Mouse (Mus musculus) embryonic stem cell, embryonic (primary cell): ENCODE results near the gene Cyb5r2.

Experiments
- CTCF ChIA-PET, 4 experiments: fragments of 300-600 bp in 2 of 4; fragments of 350-600 bp in 2 of 4; sonication (Branson Sonifier 250); formaldehyde crosslinking; loops; one replicate each; lab custom pipeline; 2022; ENCODE audit warnings: inconsistent platforms in 2 of 4; lab: Charles Lee
- POLR2A ChIA-PET, 4 experiments: fragments of 300-600 bp in 2 of 4; fragments of 350-600 bp in 2 of 4; sonication (Branson Sonifier 250); formaldehyde crosslinking; loops; one replicate each; lab custom pipeline; 2022; ENCODE audit warnings: antibody characterized with exemption in 4 of 4, inconsistent platforms in 1 of 4; lab: Charles Lee

Gene Cyb5r2

GRCm38 (mm10) chr7:107757308-107758151, at the start of gene Cyb5r2:
Gene Cyb5r2, minus strand, starts transcription at chr7:107758032.
- ChIA-PET CTCF (interaction anchor here (0.5 to 3.4 kb wide), 16 partner anchors 8 to 163 kb away, joined by 3 to 45 read pairs (median 4); partner anchors contain the start of gene Ppfibp2 (in 1 of the 4)), POLR2A (interaction anchor here in 3 of 4 experiments (0.6 to 3.1 kb wide), 36 partner anchors 8 to 1003 kb away, joined by 3 to 36 read pairs (median 4); partner anchors contain the start of genes Rbmxl2 (in 2 of the 3), Ppfibp2 (in 1 of the 3) and Syt9 (in 1 of the 3))

- POLR2A ChIA-PET: no interaction called here
- CTCF ChIA-PET: interaction anchor here in 1 of 4 experiments (1.0 kb wide), 1 partner anchor 14 kb away, joined by 3 read pairs; no protein-coding TSS in a partner anchor
Measured at GRCm38 (mm10) chr7:107802138-107802537, 44.3 kb upstream of the Cyb5r2 start.

GRCm38 (mm10) chr7:107801108-107801507, 43.3 kb upstream of the Cyb5r2 start, which contains the start of gene Ovch2:
Gene Ovch2, minus strand, starts transcription at chr7:107801208.
- POLR2A ChIA-PET: no interaction called here
- CTCF ChIA-PET: no interaction called here

- CTCF ChIA-PET: no interaction called here
Measured at GRCm38 (mm10) chr7:107796500-107796899, 38.7 kb upstream of the Cyb5r2 start.

GRCm38 (mm10) chr7:107787977-107788620, 30.3 kb upstream of the Cyb5r2 start:
- ChIA-PET CTCF (interaction anchor here (0.8 to 2.5 kb wide), 20 partner anchors 9 to 262 kb away, joined by 3 to 52 read pairs (median 5); partner anchors contain the start of gene Cyb5r2 (in 3 of the 4)), POLR2A (interaction anchor here in 3 of 4 experiments (1.0 to 1.8 kb wide), 3 partner anchors 11 to 38 kb away, joined by 3 to 5 read pairs (median 5); partner anchors contain the start of gene Cyb5r2 (in 1 of the 3))

More at GRCm38 (mm10) chr7:107796500-107796899, 38.7 kb upstream of the Cyb5r2 start:
- POLR2A ChIA-PET: no interaction called here

GRCm38 (mm10) chr7:107779611-107780010, 21.8 kb upstream of the Cyb5r2 start:
- POLR2A ChIA-PET: interaction anchor here in 2 of 4 experiments (1.0 to 4.7 kb wide), 4 partner anchors 22 to 30 kb away, joined by 4 to 26 read pairs (median 5); partner anchors contain the start of gene Cyb5r2 (in 1 of the 2)
- CTCF ChIA-PET: interaction anchor here in 3 of 4 experiments (0.6 to 6.0 kb wide), 17 partner anchors 8 to 122 kb away, joined by 3 to 61 read pairs (median 6); partner anchors contain the start of gene Cyb5r2 (in 1 of the 3)

GRCm38 (mm10) chr7:107778216-107778615, 20.4 kb upstream of the Cyb5r2 start:
- POLR2A ChIA-PET: interaction anchor here in 2 of 4 experiments (1.1 to 4.7 kb wide), 3 partner anchors 20 to 29 kb away, joined by 3 to 26 read pairs (median 5); partner anchors contain the start of gene Cyb5r2 (in 2 of the 2)

GRCm38 (mm10) chr7:107770812-107771211, 13.0 kb upstream of the Cyb5r2 start:
- CTCF ChIA-PET: interaction anchor here in 3 of 4 experiments (1.0 to 2.2 kb wide), 6 partner anchors 9 to 23 kb away, joined by 4 to 8 read pairs (median 5); partner anchors contain the start of gene Cyb5r2 (in 1 of the 3)
- POLR2A ChIA-PET: interaction anchor here (0.5 to 4.9 kb wide), 12 partner anchors 10 to 1125 kb away, joined by 3 to 36 read pairs (median 5); partner anchors contain the start of genes Cyb5r2 (in 2 of the 4) and Rbmxl2 (in 1 of the 4)

More at GRCm38 (mm10) chr7:107778216-107778615, 20.4 kb upstream of the Cyb5r2 start:
- CTCF ChIA-PET: interaction anchor here in 2 of 4 experiments (1.5 to 6.0 kb wide), 6 partner anchors 10 to 117 kb away, joined by 6 to 61 read pairs (median 10); partner anchors contain the start of gene Cyb5r2 (in 1 of the 2)

- ChIA-PET CTCF (interaction anchor here in 3 of 4 experiments (0.5 to 3.4 kb wide), 10 partner anchors 8 to 155 kb away, joined by 3 to 45 read pairs (median 5); no protein-coding TSS in a partner anchor), POLR2A (interaction anchor here in 3 of 4 experiments (0.8 to 3.1 kb wide), 17 partner anchors 7 to 549 kb away, joined by 3 to 36 read pairs (median 9); partner anchors contain the start of genes Ppfibp2 (in 1 of the 3) and Syt9 (in 1 of the 3))
Measured at GRCm38 (mm10) chr7:107756748-107757147, 1.1 kb downstream of the Cyb5r2 start.

- ChIA-PET CTCF (interaction anchor here in 2 of 4 experiments (0.6 to 3.4 kb wide), 3 partner anchors 7 to 162 kb away, joined by 3 to 45 read pairs (median 3); no protein-coding TSS in a partner anchor), POLR2A (interaction anchor here in 2 of 4 experiments (0.7 to 3.1 kb wide), 3 partner anchors 8 to 15 kb away, joined by 3 to 14 read pairs (median 5); no protein-coding TSS in a partner anchor)
Measured at GRCm38 (mm10) chr7:107755905-107756304, 1.9 kb downstream of the Cyb5r2 start.

- POLR2A ChIA-PET: interaction anchor here in 1 of 4 experiments (1.6 to 1.8 kb wide), 2 partner anchors 19 to 157 kb away, joined by 3 to 7 read pairs; partner anchors contain the start of gene Ppfibp2
Measured at GRCm38 (mm10) chr7:107752031-107752520, 5.8 kb downstream of the Cyb5r2 start.

GRCm38 (mm10) chr7:107749721-107750120, 8.1 kb downstream of the Cyb5r2 start:
- CTCF ChIA-PET: interaction anchor here (0.6 to 4.3 kb wide), 63 partner anchors 8 to 1282 kb away, joined by 3 to 61 read pairs (median 5); partner anchors contain the start of genes Cyb5r2 (in 4 of the 4), Olfr716 (in 1 of the 4) and Rbmxl2 (in 1 of the 4)
- POLR2A ChIA-PET: interaction anchor here in 3 of 4 experiments (1.0 to 2.2 kb wide), 12 partner anchors 8 to 540 kb away, joined by 3 to 19 read pairs (median 5); partner anchors contain the start of genes Cyb5r2 (in 3 of the 3), Ppfibp2 (in 2 of the 3), Olfml1 (in 1 of the 3) and Rbmxl2 (in 1 of the 3)

More at GRCm38 (mm10) chr7:107752031-107752520, 5.8 kb downstream of the Cyb5r2 start:
- CTCF ChIA-PET: interaction anchor here in 1 of 4 experiments (2.1 kb wide), 1 partner anchor 27 kb away, joined by 6 read pairs; no protein-coding TSS in a partner anchor

GRCm38 (mm10) chr7:107749270-107749669, 8.6 kb downstream of the Cyb5r2 start:
- CTCF ChIA-PET: interaction anchor here (0.6 to 4.3 kb wide), 77 partner anchors 8 to 1283 kb away, joined by 3 to 61 read pairs (median 5); partner anchors contain the start of genes Cyb5r2 (in 4 of the 4), Olfr716 (in 1 of the 4) and Rbmxl2 (in 1 of the 4)
- POLR2A ChIA-PET: interaction anchor here (0.5 to 2.2 kb wide), 18 partner anchors 8 to 1096 kb away, joined by 3 to 19 read pairs (median 5); partner anchors contain the start of genes Cyb5r2 (in 3 of the 4), Ppfibp2 (in 2 of the 4), Rbmxl2 (in 2 of the 4) and Olfml1 (in 1 of the 4)

- POLR2A ChIA-PET: interaction anchor here (0.5 to 2.2 kb wide), 13 partner anchors 9 to 538 kb away, joined by 3 to 14 read pairs (median 4); partner anchors contain the start of genes Cyb5r2 (in 2 of the 4), Ppfibp2 (in 1 of the 4) and Rbmxl2 (in 1 of the 4)
- CTCF ChIA-PET: interaction anchor here (0.5 to 4.3 kb wide), 38 partner anchors 9 to 609 kb away, joined by 3 to 61 read pairs (median 4); partner anchors contain the start of genes Cyb5r2 (in 2 of the 4) and Ppfibp2 (in 2 of the 4)
Measured at GRCm38 (mm10) chr7:107747954-107748353, 9.9 kb downstream of the Cyb5r2 start.

- ChIA-PET POLR2A (interaction anchor here (0.6 to 2.2 kb wide), 11 partner anchors 9 to 538 kb away, joined by 3 to 14 read pairs (median 4); partner anchors contain the start of genes Cyb5r2 (in 2 of the 4), Ppfibp2 (in 1 of the 4) and Rbmxl2 (in 1 of the 4)), CTCF (interaction anchor here (0.6 to 4.3 kb wide), 36 partner anchors 9 to 609 kb away, joined by 3 to 61 read pairs (median 4); partner anchors contain the start of genes Cyb5r2 (in 2 of the 4) and Ppfibp2 (in 2 of the 4))
Measured at GRCm38 (mm10) chr7:107747476-107747875, 10.4 kb downstream of the Cyb5r2 start.
